Comparison of ENCODE assay signal across 9 mouse cellular contexts in genomic region chr16:36069819-36070575, GRCm38 (mm10). TPM values are rescaled to one million over a fixed set of nuclear protein-coding genes. Genes with fewer than 3 reads are reported as not detected.
A peak's percentile ranks its signal among the peaks of the same experiment; 100 is the strongest.
DNase-seq lines count a peak whose midpoint lies in the region; ATAC-seq and TF ChIP-seq lines count a peak whose summit lies in the region.
"Had no signal": no experiment of that assay in that cellular context is flagged by ENCODE, and none has a peak within 500 bp of the region (broad histone marks: within the 10 kb centered on the region; RNA-seq: fewer than 3 reads in every experiment).

No protein-coding gene starts in this region.

- peak overlapping the region; percentile 94 for H3K4me2 ChIP-seq in CH12.LX (ENCODE audit: insufficient read depth, low read depth, poor library complexity, severe bottlenecking)
- H3K4me2 ChIP-seq in forebrain, embryonic 15.5 days (replicated peaks) = peak overlapping the region; percentile 80
- H3K4me2 ChIP-seq in liver, postnatal 0 days (ENCODE audit: low read depth, low read length) = peak overlapping the region; percentile 89

- ATAC-seq in forebrain, embryonic 15.5 days (replicated peaks) = no peak
- no peak for ATAC-seq in liver, postnatal 0 days

- no peak; the same call in 1 of the 2 replicates for TF ChIP-seq RAD21 in CH12.LX (IDR thresholded peaks at IDR 0.05; ENCODE audit: low read depth, low read length)

- H3K4me1 ChIP-seq in heart, embryonic 10.5 days = peaks cover 40% of the 10 kb centered on the region
- peaks cover 13 to 52% of the 10 kb centered on the region in 2 experiments for H3K4me1 ChIP-seq in CH12.LX (ENCODE audit: control insufficient read depth in 1 of 2, insufficient read depth in 2 of 2)
- H3K4me1 ChIP-seq in forebrain, embryonic 15.5 days = peaks cover 32% of the 10 kb centered on the region
- H3K4me1 ChIP-seq in liver, postnatal 0 days (ENCODE audit: insufficient read depth) = peaks cover 24% of the 10 kb centered on the region

- peak overlapping the region; percentile 95 for H3K27ac ChIP-seq in heart, embryonic 10.5 days
- no peak overlapping the region for H3K27ac ChIP-seq in CH12.LX (ENCODE audit: insufficient read depth, low read depth)
- H3K27ac ChIP-seq in forebrain, embryonic 15.5 days (replicated peaks) = no peak overlapping the region
- no peak overlapping the region for H3K27ac ChIP-seq in liver, postnatal 0 days (ENCODE audit: low read depth)

- H3K36me3 ChIP-seq in heart, embryonic 10.5 days = peaks cover 14% of the 10 kb centered on the region
- H3K36me3 ChIP-seq in CH12.LX (replicated peaks in 1 of 2; ENCODE audit: control insufficient read depth in 1 of 2, insufficient read depth in 1 of 2, low read length in 1 of 2) = peaks cover 0 to 47% of the 10 kb centered on the region in 2 experiments
- no peaks in the 10 kb centered on the region for H3K36me3 ChIP-seq in forebrain, embryonic 15.5 days
- H3K36me3 ChIP-seq in liver, postnatal 0 days (replicated peaks; ENCODE audit: insufficient read depth, low read length) = peaks cover 2% of the 10 kb centered on the region; the same call in 1 of the 2 replicates

- no peak for DNase-seq in heart, embryonic 10.5 days (ENCODE audit: low spot score)
- no peak for DNase-seq in heart, postnatal 36 days
- DNase-seq in CH12.LX (ENCODE audit: extremely low read depth) = peak; percentile 28
- no peak for DNase-seq in liver, postnatal 0 days
- no peak for DNase-seq in retina, postnatal 1 day
- DNase-seq in gastrocnemius, postnatal 14 days = no peak
- DNase-seq in layer of hippocampus, adult 18-20 months (ENCODE audit: low spot score in 2 of 2) = no peak
- DNase-seq: thymus, postnatal 36 days had no signal

- TF ChIP-seq POLR2A in CH12.LX (IDR thresholded peaks at IDR 0.05; ENCODE audit: low read depth, low read length) = no peak

- intact Hi-C loops in heart, postnatal 36 days (cut with DNase I) = loop anchor here (5.0 to 10.0 kb wide), 3 partner anchors 88 to 755 kb away; partner anchors contain the start of genes Iqcb1 and Parp14
- intact Hi-C loops in gastrocnemius, postnatal 14 days (cut with DNase I; ENCODE audit: low total_unique reads) = no loop called here

- dilution Hi-C loops in CH12.LX (cut with MboI; ENCODE audit: extremely low pct_ligation_motif_present, extremely low pct_unique_long_range_greater_than_20kb, low sequenced_read_pairs) = no loop called here

- H3K4me3 ChIP-seq in heart, embryonic 10.5 days = peak overlapping the region; percentile 86
- H3K4me3 ChIP-seq in CH12.LX (replicated peaks in 1 of 3; ENCODE audit: low read depth in 2 of 3, low read length in 2 of 3, poor library complexity in 1 of 3) = peak overlapping the region in 2 of 3 experiments; percentile 84 to 98
- H3K4me3 ChIP-seq in forebrain, embryonic 15.5 days = peak overlapping the region; percentile 63
- peak overlapping the region; percentile 82 for H3K4me3 ChIP-seq in liver, postnatal 0 days (ENCODE audit: low read depth, low read length)

- H3K27me3 ChIP-seq in heart, embryonic 10.5 days (ENCODE audit: insufficient read depth, poor library complexity, severe bottlenecking) = no peaks in the 10 kb centered on the region
- no peaks in the 10 kb centered on the region for H3K27me3 ChIP-seq in CH12.LX (replicated peaks)
- H3K27me3 ChIP-seq in forebrain, embryonic 15.5 days = no peaks in the 10 kb centered on the region
- no peaks in the 10 kb centered on the region for H3K27me3 ChIP-seq in liver, postnatal 0 days (ENCODE audit: insufficient read depth, low read length)

- peak in 1 of 2 experiments; percentile 39; a peak in 2 of 4 replicates for TF ChIP-seq CTCF in CH12.LX (conservative IDR thresholded peaks at IDR 0.05 in 1 of 2, IDR thresholded peaks at IDR 0.05 in 1 of 2; ENCODE audit: low read depth in 2 of 2, low read length in 2 of 2)
- TF ChIP-seq CTCF in liver, postnatal 0 days (IDR thresholded peaks at IDR 0.05; ENCODE audit: low read depth) = peak; percentile 20

- TF ChIP-seq EP300 in CH12.LX (IDR thresholded peaks at IDR 0.05; ENCODE audit: low read length) = peak; percentile 25; the same call in 1 of the 2 replicates
- no peak for TF ChIP-seq EP300 in liver, postnatal 0 days (IDR thresholded peaks at IDR 0.05; ENCODE audit: low read depth)

- peak overlapping the region; percentile 97; the same call in 1 of the 2 replicates for H3K9ac ChIP-seq in CH12.LX (ENCODE audit: insufficient read depth, low read depth)
- H3K9ac ChIP-seq in forebrain, embryonic 15.5 days (replicated peaks) = 0 out of 2 replicates have a peak overlapping the region, but pooled peaks have one; percentile 84
- H3K9ac ChIP-seq in liver, postnatal 0 days (replicated peaks) = peak overlapping the region; percentile 85

- H3K9me3 ChIP-seq in heart, embryonic 10.5 days = no peaks in the 10 kb centered on the region
- H3K9me3 ChIP-seq in CH12.LX (replicated peaks; ENCODE audit: low read length) = no peaks in the 10 kb centered on the region
- no peaks in the 10 kb centered on the region for H3K9me3 ChIP-seq in forebrain, embryonic 15.5 days
- H3K9me3 ChIP-seq in liver, postnatal 0 days (ENCODE audit: low read length) = no peaks in the 10 kb centered on the region

- peaks cover 31% of the 10 kb centered on the region for H3K79me2 ChIP-seq in CH12.LX (replicated peaks; ENCODE audit: control insufficient read depth, extremely low read depth, insufficient read depth, poor library complexity, severe bottlenecking)

- WGBS in heart, embryonic 10.5 days = 36% methylated on average over 9 of the region's 9 CpGs
- WGBS in forebrain, embryonic 15.5 days = 34% methylated on average over 9 of the region's 9 CpGs
- WGBS in liver, postnatal 0 days (ENCODE audit: insufficient replicate concordance) = 49% methylated on average over 9 of the region's 9 CpGs

- in situ Hi-C loops in CH12.LX (cut with MboI; ENCODE audit: low pct_ligation_motif_present, low pct_unique_long_range_greater_than_20kb, low sequenced_read_pairs) = no loop called here

TF ChIP-seq in CH12.LX, 34 proteins besides CTCF, POLR2A, EP300 and RAD21 (continues in another document):
- TF ChIP-seq MXI1 (IDR thresholded peaks at IDR 0.05; ENCODE audit: low read depth, low read length) (no peak), GABPA (IDR thresholded peaks at IDR 0.05; ENCODE audit: insufficient replicate concordance, low read depth, low read length) (no peak), BHLHE40 (IDR thresholded peaks at IDR 0.05; ENCODE audit: low read depth, low read length) (0 out of 2 replicates have a peak, but pooled peaks have one; percentile 9), RCOR1 (conservative IDR thresholded peaks at IDR 0.05; ENCODE audit: low read depth, low read length) (no peak), E2F4 (IDR thresholded peaks at IDR 0.05; ENCODE audit: insufficient replicate concordance, low read depth, low read length) (no peak), POLR2AphosphoS2 (IDR thresholded peaks at IDR 0.05; ENCODE audit: low read depth, low read length) (no peak), TCF12 (IDR thresholded peaks at IDR 0.05; ENCODE audit: low read depth, low read length) (no peak), NRF1 (IDR thresholded peaks at IDR 0.05; ENCODE audit: low read depth, low read length) (no peak), MAFK (IDR thresholded peaks at IDR 0.05; ENCODE audit: insufficient replicate concordance, low read length) (peak; percentile 11; the same call in 1 of the 2 replicates), MAZ (IDR thresholded peaks at IDR 0.05; ENCODE audit: low read depth, low read length) (no peak), UBTF (IDR thresholded peaks at IDR 0.05; ENCODE audit: low read depth, low read length) (no peak), TBP (conservative IDR thresholded peaks at IDR 0.05; ENCODE audit: low read depth, low read length) (no peak), ZKSCAN1 (IDR thresholded peaks at IDR 0.05; ENCODE audit: borderline replicate concordance, low read depth, low read length) (no peak), ZMIZ1 (IDR thresholded peaks at IDR 0.05; ENCODE audit: low read depth, low read length) (no peak), IRF4 (IDR thresholded peaks at IDR 0.05; ENCODE audit: low read depth, low read length) (no peak), CHD2 (IDR thresholded peaks at IDR 0.05; ENCODE audit: low read length) (no peak), SMC3 (IDR thresholded peaks at IDR 0.05; ENCODE audit: low read depth, low read length) (peak; percentile 21)

RNA-seq across cellular contexts. Expression of gene Fam162a, which starts 1.4 kb away (rescaled TPM):
- polyA plus RNA-seq in heart, embryonic 10.5 days (2016; fragmentation: Nextera tagmentation; extraction: Ambion mirVana) = 619 and 675 TPM in 2 replicates
- 100 to 1,000 TPM; 230 to 246 TPM for total RNA-seq in heart, postnatal 36 days (2021)
- total RNA-seq in CH12.LX (2012; rRNA removed) (208 and 419 TPM in 2 replicates), CH12.LX (2014; rRNA removed) (358 and 369 TPM in 2 replicates)
- 172 and 204 TPM in 2 replicates for polyA plus RNA-seq in CH12.LX (2012; ENCODE audit: insufficient read length, low read depth)
- polyA plus RNA-seq in forebrain, embryonic 15.5 days (2015; fragmentation: Nextera tagmentation; extraction: Ambion mirVana) = 169 and 188 TPM in 2 replicates
- polyA plus RNA-seq in liver, postnatal 0 days (2015; fragmentation: Nextera tagmentation; extraction: Ambion mirVana) = 176 and 193 TPM in 2 replicates
- total RNA-seq in gastrocnemius, postnatal 14 days (2021) = 100 to 1,000 TPM; 133 TPM
- 10 to 100 TPM; 72.2 to 83.8 TPM for total RNA-seq in layer of hippocampus, adult 18-20 months (2021)

RNA-seq across cellular contexts. Expression of gene Ccdc58, which starts 1.5 kb away (rescaled TPM):
- 101 and 102 TPM in 2 replicates for polyA plus RNA-seq in heart, embryonic 10.5 days (2016; fragmentation: Nextera tagmentation; extraction: Ambion mirVana)
- 10 to 100 TPM; 29.0 to 29.1 TPM for total RNA-seq in heart, postnatal 36 days (2021)
- 274 and 280 TPM in 2 replicates for total RNA-seq in CH12.LX (2012; rRNA removed)
- total RNA-seq in CH12.LX (2014; rRNA removed) = 545 and 591 TPM in 2 replicates
- polyA plus RNA-seq in CH12.LX (2012; ENCODE audit: insufficient read length, low read depth) = 188 and 214 TPM in 2 replicates
- polyA plus RNA-seq in forebrain, embryonic 15.5 days (2015; fragmentation: Nextera tagmentation; extraction: Ambion mirVana) = 34.7 and 35.4 TPM in 2 replicates
- 54.6 and 58.9 TPM in 2 replicates for polyA plus RNA-seq in liver, postnatal 0 days (2015; fragmentation: Nextera tagmentation; extraction: Ambion mirVana)
- total RNA-seq in gastrocnemius, postnatal 14 days (2021) = 10 to 100 TPM; 30.7 to 31.3 TPM
- 10 to 100 TPM; 18.8 to 21.2 TPM for total RNA-seq in layer of hippocampus, adult 18-20 months (2021)

RNA-seq across cellular contexts. Expression of gene Wdr5b, which starts 29.0 kb away (rescaled TPM):
- 5.4 and 5.9 TPM in 2 replicates for polyA plus RNA-seq in heart, embryonic 10.5 days (2016; fragmentation: Nextera tagmentation; extraction: Ambion mirVana)
- 1 to 10 TPM; 2.7 to 3.2 TPM for total RNA-seq in heart, postnatal 36 days (2021)
- 5.9 and 8.4 TPM in 2 replicates for total RNA-seq in CH12.LX (2012; rRNA removed)
- total RNA-seq in CH12.LX (2014; rRNA removed) = 7.4 and 8.0 TPM in 2 replicates
- polyA plus RNA-seq in CH12.LX (2012; ENCODE audit: insufficient read length, low read depth) = 5.4 and 6.2 TPM in 2 replicates
- 14.1 and 16.1 TPM in 2 replicates for polyA plus RNA-seq in forebrain, embryonic 15.5 days (2015; fragmentation: Nextera tagmentation; extraction: Ambion mirVana)
- polyA plus RNA-seq in liver, postnatal 0 days (2015; fragmentation: Nextera tagmentation; extraction: Ambion mirVana) = 2.2 TPM in 2 replicates
- 1 to 10 TPM; 2.1 to 2.3 TPM for total RNA-seq in gastrocnemius, postnatal 14 days (2021)
- total RNA-seq in layer of hippocampus, adult 18-20 months (2021) = 1 to 10 TPM; 4.3 to 4.6 TPM

Comparison
In these comparisons a context has a peak if more than half of its experiments do, and no peak if none do; other contexts are left out.
1. RNA of gene Ccdc58, which starts 1.5 kb away (total RNA-seq): 274 to 591 TPM in CH12.LX; 30.7 to 31.3 TPM in gastrocnemius, postnatal 14 days, 29.0 to 29.1 TPM in heart, postnatal 36 days and 18.8 to 21.2 TPM in layer of hippocampus, adult 18-20 months; every median in the first group is over 4 times any median in the second.
2. Peak in every context shown above with its lines, with median percentiles within 50 percentile points of each other: H3K4me3 ChIP-seq, H3K4me2 ChIP-seq and H3K9ac ChIP-seq.